8 mouse cellular contexts compared by ENCODE assay signal in the genomic region with DNA sequence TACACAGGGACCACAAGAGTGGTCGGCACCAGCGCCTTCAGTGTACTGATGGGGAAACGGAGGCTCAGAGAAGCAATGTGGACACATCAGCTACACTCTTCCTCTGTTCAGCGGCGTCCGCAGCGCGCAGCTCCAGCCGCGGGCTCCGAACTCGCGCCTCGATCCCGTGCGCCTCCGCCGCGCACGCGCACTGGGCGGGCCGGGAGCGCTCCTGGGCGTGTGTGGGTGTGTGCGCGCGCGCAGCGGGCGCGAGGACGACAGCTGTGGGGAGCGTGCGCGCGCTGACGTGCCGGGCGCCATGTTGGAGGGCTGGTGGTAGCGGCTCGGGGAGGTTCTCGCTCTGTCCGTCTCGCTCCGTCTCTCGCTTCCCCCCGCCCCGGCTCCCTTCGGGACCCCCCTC. TPM values are rescaled to one million over a fixed set of nuclear protein-coding genes. Genes with fewer than 3 reads are reported as not detected.
DNase-seq lines count a peak whose midpoint lies in the region; ATAC-seq lines count a peak whose summit lies in the region.

A gene (plus strand): TSS at position 268 of the 400 bp plus-strand sequence.

- H3K4me2 ChIP-seq in heart, embryonic 13.5 days: peak within 1 kb of the TSS; percentile 71
- peak within 1 kb of the TSS; percentile 76 for H3K4me2 ChIP-seq in liver, embryonic 12.5 days
- H3K4me2 ChIP-seq in stomach, embryonic 15.5 days: peak within 1 kb of the TSS; percentile 56

- peak within 1 kb of the TSS; percentile 97 for H3K9ac ChIP-seq in heart, embryonic 13.5 days
- H3K9ac ChIP-seq in liver, embryonic 12.5 days: peak within 1 kb of the TSS; percentile 95
- H3K9ac ChIP-seq in stomach, embryonic 15.5 days: peak within 1 kb of the TSS; percentile 67

- peak within 1 kb of the TSS; percentile 90 for H3K27ac ChIP-seq in heart, embryonic 13.5 days (replicated peaks)
- H3K27ac ChIP-seq in liver, embryonic 12.5 days: peak within 1 kb of the TSS; percentile 83
- H3K27ac ChIP-seq in stomach, embryonic 15.5 days: peak within 1 kb of the TSS; percentile 75

- peaks cover 36% of the 10 kb centered on the region for H3K36me3 ChIP-seq in heart, embryonic 13.5 days
- peaks cover 32% of the 10 kb centered on the region for H3K36me3 ChIP-seq in liver, embryonic 12.5 days
- peaks cover 13% of the 10 kb centered on the region for H3K36me3 ChIP-seq in stomach, embryonic 15.5 days

- H3K9me3 ChIP-seq in heart, embryonic 13.5 days: no peaks in the 10 kb centered on the region
- H3K9me3 ChIP-seq in liver, embryonic 12.5 days (replicated peaks): no peaks in the 10 kb centered on the region
- H3K9me3 ChIP-seq in stomach, embryonic 15.5 days: no peaks in the 10 kb centered on the region

- peak; percentile 95 for DNase-seq in CD4-positive helper T cell, adult 2 months (ENCODE audit: low read depth, low spot score)
- peak; percentile 74 for DNase-seq in brain, embryonic 18.5 days (ENCODE audit: low read depth, low spot score)
- peak; percentile 96 for DNase-seq in kidney, postnatal 10 days
- peak; percentile 82 to 91 for DNase-seq in natural killer cell, adult 2 months (ENCODE audit: low spot score in 2 of 2)

- under 1% methylated on average over 36 of the region's 50 CpGs for WGBS in heart, embryonic 13.5 days
- under 1% methylated on average over 29 of the region's 50 CpGs for WGBS in liver, embryonic 12.5 days (ENCODE audit: insufficient replicate concordance)
- under 1% methylated on average over 43 of the region's 50 CpGs for WGBS in stomach, embryonic 15.5 days

- peak; percentile 92 for ATAC-seq in erythroid progenitor cell, adult 5-6 weeks (replicated peaks; ENCODE audit: low FRiP score, poor library complexity, severe bottlenecking)
- peak; percentile 89 for ATAC-seq in heart, embryonic 13.5 days (ENCODE audit: extremely low read depth, insufficient number of reproducible peaks, low FRiP score, low TSS enrichment)
- peak; percentile 94 for ATAC-seq in liver, embryonic 12.5 days
- ATAC-seq in stomach, embryonic 15.5 days (ENCODE audit: insufficient read depth, low FRiP score, low read depth): peak; percentile 97

- peaks cover 26% of the 10 kb centered on the region for H3K4me1 ChIP-seq in heart, embryonic 13.5 days
- H3K4me1 ChIP-seq in liver, embryonic 12.5 days: peaks cover 41% of the 10 kb centered on the region
- H3K4me1 ChIP-seq in stomach, embryonic 15.5 days: peaks cover 14% of the 10 kb centered on the region

- H3K27me3 ChIP-seq in heart, embryonic 13.5 days (replicated peaks): no peaks in the 10 kb centered on the region
- no peaks in the 10 kb centered on the region for H3K27me3 ChIP-seq in liver, embryonic 12.5 days (replicated peaks)
- no peaks in the 10 kb centered on the region for H3K27me3 ChIP-seq in stomach, embryonic 15.5 days (replicated peaks)

- peak within 1 kb of the TSS; percentile 83 for H3K4me3 ChIP-seq in heart, embryonic 13.5 days
- peak within 1 kb of the TSS; percentile 91 for H3K4me3 ChIP-seq in liver, embryonic 12.5 days
- peak within 1 kb of the TSS; percentile 73 for H3K4me3 ChIP-seq in stomach, embryonic 15.5 days (replicated peaks)

RNA-seq across cellular contexts. Expression of the gene that starts here (rescaled TPM):
- total RNA-seq in erythroid progenitor cell, adult 5-6 weeks (2015; ENCODE audit: low replicate concordance): 32.8 and 37.3 TPM in 2 replicates
- total RNA-seq in erythroid progenitor cell, adult 5-6 weeks (2017; ENCODE audit: low replicate concordance): 56.7 and 102 TPM in 2 replicates
- polyA plus RNA-seq in heart, embryonic 13.5 days (2015; fragmentation: Nextera tagmentation; extraction: Ambion mirVana): 13.5 and 13.9 TPM in 2 replicates
- 13.3 TPM in 2 replicates for polyA plus RNA-seq in liver, embryonic 12.5 days (2016; fragmentation: Nextera tagmentation; extraction: Ambion mirVana)
- 16.1 and 17.4 TPM in 2 replicates for polyA plus RNA-seq in stomach, embryonic 15.5 days (2015; fragmentation: Nextera tagmentation; extraction: Ambion mirVana)

Comparison
In these comparisons a context has a peak if more than half of its experiments do, and no peak if none do; other contexts are left out.
1. Peak in every context shown above with its lines: DNase-seq, ATAC-seq, H3K4me3 ChIP-seq and H3K27ac ChIP-seq.